Mouse (Mus musculus) right cerebral cortex, postnatal 36 days (tissue): ENCODE results near the gene Pakap.

ENCODE experiments used
- DNase-seq, 2 experiments: peaks; one replicate each; pipeline ENCODE4 v3.0.0; 2022; ENCODE audit warnings: low spot score in 2 of 2, mixed read lengths in 1 of 2

Pakap gene

GRCm38 (mm10) chr4:57574181-57574580, 6.2 kb downstream of the Pakap start:
- DNase-seq = no peak

GRCm38 (mm10) chr4:57574646-57575045, 6.7 kb downstream of the Pakap start:
- no peak for DNase-seq

- no peak for DNase-seq
Measured at GRCm38 (mm10) chr4:57575686-57576085, 7.7 kb downstream of the Pakap start.

GRCm38 (mm10) chr4:57576095-57576494, 8.1 kb downstream of the Pakap start:
- DNase-seq = no peak

- DNase-seq = no peak
Measured at GRCm38 (mm10) chr4:57579683-57580082, 11.7 kb downstream of the Pakap start.

- DNase-seq = no peak
Measured at GRCm38 (mm10) chr4:57585281-57585800, 17.4 kb downstream of the Pakap start.

- DNase-seq = no peak
Measured at GRCm38 (mm10) chr4:57586933-57587658, 19.1 kb downstream of the Pakap start.

GRCm38 (mm10) chr4:57588356-57588755, 20.4 kb downstream of the Pakap start:
- no peak for DNase-seq

- DNase-seq = no peak
Measured at GRCm38 (mm10) chr4:57592751-57593150, 24.8 kb downstream of the Pakap start.

- DNase-seq = no peak
Measured at GRCm38 (mm10) chr4:57599946-57600345, 32.0 kb downstream of the Pakap start.

GRCm38 (mm10) chr4:57600685-57601457, 32.9 kb downstream of the Pakap start:
- DNase-seq = no peak

- no peak for DNase-seq
Measured at GRCm38 (mm10) chr4:57601458-57601835, 33.5 kb downstream of the Pakap start.

- DNase-seq = no peak
Measured at GRCm38 (mm10) chr4:57601903-57602617, 34.1 kb downstream of the Pakap start.

- no peak for DNase-seq
Measured at GRCm38 (mm10) chr4:57606258-57606657, 38.3 kb downstream of the Pakap start.

GRCm38 (mm10) chr4:57607247-57607942, 39.4 kb downstream of the Pakap start:
- peak; percentile 72 to 76 for DNase-seq

GRCm38 (mm10) chr4:57611303-57612077, 43.5 kb downstream of the Pakap start:
- no peak for DNase-seq

GRCm38 (mm10) chr4:57612716-57613115, 44.7 kb downstream of the Pakap start:
- no peak for DNase-seq

GRCm38 (mm10) chr4:57614686-57615085, 46.7 kb downstream of the Pakap start:
- DNase-seq = no peak

GRCm38 (mm10) chr4:57618743-57619142, 50.8 kb downstream of the Pakap start:
- no peak for DNase-seq

GRCm38 (mm10) chr4:57622816-57623215, 54.8 kb downstream of the Pakap start:
- peak; percentile 49 to 77 for DNase-seq

GRCm38 (mm10) chr4:57624819-57625218, 56.8 kb downstream of the Pakap start:
- DNase-seq = no peak
